Mouse (Mus musculus) liver, adult 2 months (tissue): ENCODE measurements at regions not wholly inside any gene's neighbourhood (a gene's known extent, or its start where the extent isn't known, plus 50 kb on each side); places are given as distances from the start of the nearest gene placed in this dataset.

Experiments used
- CTCF ChIP-seq: fragments of 200-500 bp; IDR thresholded peaks from 2 replicates; pipeline ENCODE4 v1.5.1; 2011; ENCODE audit warnings: low read depth, low read length, control low read depth
- POLR2A ChIP-seq: fragments of 200-500 bp; IDR thresholded peaks from 2 replicates; pipeline ENCODE4 v1.6.1; 2011; ENCODE audit warnings: low read length, control low read depth; ENCODE audit not compliant: insufficient read depth; ENCODE audit errors: extremely low read depth

DNA sequence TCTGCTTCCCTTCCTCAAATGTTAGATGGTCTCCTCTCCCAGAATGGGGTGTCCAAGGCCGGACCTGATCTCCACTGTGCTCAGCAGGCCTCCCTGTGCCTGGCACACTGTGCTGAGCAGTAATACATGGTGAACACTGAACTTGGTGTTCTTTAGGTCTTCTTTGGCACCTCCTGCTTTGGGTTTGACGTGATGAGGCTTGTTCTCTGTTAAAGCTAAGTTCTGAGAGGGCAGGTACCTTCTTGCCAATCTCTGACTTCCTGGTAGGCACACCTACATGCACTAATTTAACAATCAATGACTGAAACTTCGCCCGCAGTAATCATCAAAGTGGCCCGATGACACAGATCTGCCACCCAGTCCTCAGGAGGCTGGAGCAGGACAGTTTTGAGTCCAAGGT, 238.5 kb downstream of the Sp3 start:
- TF ChIP-seq CTCF (no peak), POLR2A (no peak)
